ENCODE assay signal across 9 mouse cellular contexts in the genomic region with DNA sequence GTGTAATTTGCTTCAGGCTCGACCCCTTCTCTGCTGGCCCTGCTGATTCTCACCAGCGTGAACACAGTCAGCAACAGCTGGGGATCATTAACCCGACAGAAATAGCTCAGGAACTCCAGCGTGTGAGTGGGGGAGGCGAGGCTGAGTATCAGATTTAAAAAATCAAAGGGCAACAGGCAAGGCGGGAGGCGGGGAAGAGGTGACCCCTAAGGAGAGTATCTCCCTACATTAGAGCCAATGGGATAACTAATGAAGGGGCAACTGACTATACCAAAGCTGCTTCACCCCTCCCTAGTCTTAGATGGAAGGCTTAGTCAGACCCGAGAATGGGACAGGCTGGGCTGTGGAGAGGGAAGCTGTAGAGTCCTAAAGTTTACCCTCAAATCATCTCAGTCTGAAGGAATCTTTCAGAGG.
DNase-seq lines count a peak whose midpoint lies in the region; ATAC-seq and TF ChIP-seq lines count a peak whose summit lies in the region.
"Had no signal": no experiment of that assay in that cellular context is flagged by ENCODE, and none has a peak within 500 bp of the region (broad histone marks: within the 10 kb centered on the region; RNA-seq: fewer than 3 reads in every experiment).

No protein-coding gene starts in this region.

- peaks cover 22% of the 10 kb centered on the region for H3K4me1 ChIP-seq in intestine, embryonic 14.5 days (replicated peaks; ENCODE audit: control insufficient read depth, insufficient read depth, low read length)
- H3K4me1 ChIP-seq in intestine, postnatal 0 days (replicated peaks; ENCODE audit: control insufficient read depth, insufficient read depth, low read length), result no peaks in the 10 kb centered on the region
- H3K4me1 ChIP-seq in neural tube, embryonic 15.5 days, result peaks cover 14% of the 10 kb centered on the region
- peaks cover 12% of the 10 kb centered on the region for H3K4me1 ChIP-seq in forebrain, embryonic 12.5 days

- peak overlapping the region; percentile 7; the same call in 1 of the 2 replicates for H3K4me2 ChIP-seq in intestine, embryonic 14.5 days (ENCODE audit: low read length)
- H3K4me2 ChIP-seq in intestine, postnatal 0 days (replicated peaks; ENCODE audit: low read depth), result no peak overlapping the region; the same call in 1 of the 2 replicates
- H3K4me2 ChIP-seq in neural tube, embryonic 15.5 days, result no peak overlapping the region
- H3K4me2 ChIP-seq in forebrain, embryonic 12.5 days, result no peak overlapping the region

- peak; percentile 58; the same call in 1 of the 2 replicates for ATAC-seq in intestine, embryonic 14.5 days (replicated peaks; ENCODE audit: low FRiP score, low TSS enrichment, low read depth)
- no peak for ATAC-seq in intestine, postnatal 0 days
- ATAC-seq in neural tube, embryonic 15.5 days (ENCODE audit: low FRiP score), result no peak
- ATAC-seq in forebrain, embryonic 12.5 days (ENCODE audit: low FRiP score), result no peak

- H3K27ac ChIP-seq in intestine, embryonic 14.5 days (ENCODE audit: low read depth), result peak overlapping the region; percentile 28
- H3K27ac ChIP-seq in intestine, postnatal 0 days (ENCODE audit: low read depth, low read length), result no peak overlapping the region
- peak overlapping the region; percentile 28; the same call in 1 of the 2 replicates for H3K27ac ChIP-seq in neural tube, embryonic 15.5 days (replicated peaks)
- H3K27ac ChIP-seq in forebrain, embryonic 12.5 days, result no peak overlapping the region

- DNase-seq in intestine, embryonic 14.5 days (ENCODE audit: low spot score), result peak; percentile 72
- DNase-seq in embryo, embryonic 9.5 days (ENCODE audit: extremely low spot score), result peak; percentile 70
- peak; percentile 70 to 79 for DNase-seq in kidney, adult 8-10 months
- no peak for DNase-seq in layer of hippocampus, adult 9-11 months
- no peak for DNase-seq in thymus, postnatal 4 days
- DNase-seq: right cerebral cortex, postnatal 4 days had no signal

- no peaks in the 10 kb centered on the region for H3K27me3 ChIP-seq in intestine, embryonic 14.5 days (replicated peaks; ENCODE audit: control insufficient read depth, insufficient read depth, low read length)
- H3K27me3 ChIP-seq in intestine, postnatal 0 days (replicated peaks; ENCODE audit: control insufficient read depth, insufficient read depth, low read length), result no peaks in the 10 kb centered on the region
- no peaks in the 10 kb centered on the region for H3K27me3 ChIP-seq in neural tube, embryonic 15.5 days (replicated peaks)
- no peaks in the 10 kb centered on the region for H3K27me3 ChIP-seq in forebrain, embryonic 12.5 days

- H3K36me3 ChIP-seq in intestine, embryonic 14.5 days (ENCODE audit: control insufficient read depth, insufficient read depth, low read length), result no peaks in the 10 kb centered on the region
- no peaks in the 10 kb centered on the region for H3K36me3 ChIP-seq in intestine, postnatal 0 days (ENCODE audit: control insufficient read depth, insufficient read depth)
- H3K36me3 ChIP-seq in neural tube, embryonic 15.5 days, result no peaks in the 10 kb centered on the region
- no peaks in the 10 kb centered on the region for H3K36me3 ChIP-seq in forebrain, embryonic 12.5 days (replicated peaks)

- no peak for TF ChIP-seq CTCF in intestine, postnatal 0 days (IDR thresholded peaks at IDR 0.05; ENCODE audit: low read depth)

- WGBS in intestine, embryonic 14.5 days, result 10% methylated on average over 8 of the region's 8 CpGs
- 12% methylated on average over 8 of the region's 8 CpGs for WGBS in intestine, postnatal 0 days
- 20% methylated on average over 8 of the region's 8 CpGs for WGBS in neural tube, embryonic 15.5 days
- WGBS in forebrain, embryonic 12.5 days, result 40% methylated on average over 8 of the region's 8 CpGs

- H3K9ac ChIP-seq in intestine, embryonic 14.5 days (ENCODE audit: low read length), result no peak overlapping the region
- no peak overlapping the region for H3K9ac ChIP-seq in intestine, postnatal 0 days (ENCODE audit: low read depth, low read length)
- no peak overlapping the region for H3K9ac ChIP-seq in neural tube, embryonic 15.5 days (replicated peaks)
- H3K9ac ChIP-seq in forebrain, embryonic 12.5 days, result no peak overlapping the region

- H3K9me3 ChIP-seq in intestine, embryonic 14.5 days (ENCODE audit: control insufficient read depth, low read length), result no peaks in the 10 kb centered on the region
- no peaks in the 10 kb centered on the region for H3K9me3 ChIP-seq in intestine, postnatal 0 days (ENCODE audit: control insufficient read depth)
- H3K9me3 ChIP-seq in neural tube, embryonic 15.5 days (replicated peaks), result no peaks in the 10 kb centered on the region
- no peaks in the 10 kb centered on the region for H3K9me3 ChIP-seq in forebrain, embryonic 12.5 days

- no peak overlapping the region for H3K4me3 ChIP-seq in intestine, embryonic 14.5 days (ENCODE audit: low read depth, low read length)
- H3K4me3 ChIP-seq in intestine, postnatal 0 days (ENCODE audit: low read depth, low read length), result no peak overlapping the region
- H3K4me3 ChIP-seq in neural tube, embryonic 15.5 days (replicated peaks), result no peak overlapping the region
- H3K4me3 ChIP-seq in forebrain, embryonic 12.5 days (replicated peaks), result no peak overlapping the region

Comparison
In these comparisons a context has a peak if more than half of its experiments do, and no peak if none do; other contexts are left out.
1. H3K27ac ChIP-seq: peak in intestine, embryonic 14.5 days (single experiment) and neural tube, embryonic 15.5 days (single experiment); none in intestine, postnatal 0 days (single experiment) and forebrain, embryonic 12.5 days (single experiment).
2. DNase-seq: peak in intestine, embryonic 14.5 days (single experiment), embryo, embryonic 9.5 days (single experiment) and kidney, adult 8-10 months (2 of 2); none in layer of hippocampus, adult 9-11 months (single experiment) and thymus, postnatal 4 days (single experiment).